Mouse (Mus musculus): ENCODE measurements around the gene Gcnt2. TPM values are rescaled to one million over a fixed set of nuclear protein-coding genes. Genes with fewer than 3 reads are reported as not detected.
"Not testable (repeated sequence)": the region's sequence is repeated elsewhere in the genome, so short reads cannot be mapped to it uniquely, and the experiment has no call there.

The Gcnt2 gene
- polyA plus RNA-seq, 1 experiment from 2014 or later = 7.4 TPM

DNA sequence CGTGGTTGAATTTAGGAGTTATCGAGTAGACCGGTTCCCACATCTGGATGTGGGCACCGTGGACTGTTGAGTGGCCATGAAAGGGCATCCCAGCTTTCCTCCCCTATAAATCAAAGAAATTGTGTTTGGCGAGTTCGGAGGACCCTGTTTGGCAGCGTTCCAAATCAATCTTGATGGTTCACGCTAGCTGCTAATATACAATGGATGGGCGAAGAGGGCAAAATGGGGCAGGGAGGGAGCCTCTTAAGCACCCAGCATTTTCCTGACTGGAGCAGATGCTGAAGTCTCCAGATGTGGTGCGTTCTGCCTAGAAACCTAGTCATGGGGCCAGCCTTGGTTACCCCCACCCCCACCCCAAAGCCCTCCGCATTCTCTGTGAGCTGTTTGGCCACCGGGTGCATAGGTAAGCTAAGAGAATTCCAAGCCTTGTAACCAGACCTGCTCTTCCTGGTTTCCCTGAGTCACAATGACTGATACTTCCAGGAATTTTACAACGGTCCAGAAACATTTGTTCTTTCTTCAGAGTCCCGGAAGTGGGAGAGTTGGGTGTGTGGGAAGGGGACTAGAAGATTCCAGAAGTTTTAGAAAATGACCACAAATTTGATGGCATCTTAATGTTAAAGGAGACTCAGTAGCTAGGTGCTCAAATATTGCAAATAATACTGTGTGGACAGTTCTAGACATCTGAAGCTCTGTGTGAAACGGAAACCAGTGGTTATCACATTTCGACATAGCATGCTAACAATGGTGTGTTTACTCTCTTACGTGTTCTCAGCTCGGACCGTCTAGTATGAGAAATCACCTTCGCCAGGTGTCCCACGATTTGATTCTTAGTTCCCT lies 57.0 kb downstream of the Gcnt2 start:
- ATAC-seq (ENCODE audit: low FRiP score) (0 out of 2 replicates have a peak, but pooled peaks have one; percentile 26), DNase-seq (ENCODE audit: low spot score) (peak; percentile 44)
- Histone ChIP-seq H3K4me3 (ENCODE audit: low read depth, low read length) (peak overlapping the region; percentile 45; the same call in 1 of the 2 replicates), H3K27me3 (ENCODE audit: control insufficient read depth, insufficient read depth, low read length) (peaks cover 7% of the 10 kb centered on the region), H3K9me3 (ENCODE audit: control insufficient read depth, low read length) (no peaks in the 10 kb centered on the region), H3K4me1 (replicated peaks; ENCODE audit: control insufficient read depth, insufficient read depth, low read length) (peaks cover 4% of the 10 kb centered on the region; the same call in 1 of the 2 replicates), H3K36me3 (ENCODE audit: control insufficient read depth, insufficient read depth, low read length) (no peaks in the 10 kb centered on the region), H3K4me2 (replicated peaks; ENCODE audit: low read depth, low read length) (peak overlapping the region; percentile 92), H3K9ac (ENCODE audit: low read depth, low read length) (peak overlapping the region; percentile 5; the same call in 1 of the 2 replicates), H3K27ac (ENCODE audit: low read depth, low read length) (no peak overlapping the region)
- WGBS = 3% methylated on average over 21 of the region's 21 CpGs

DNA sequence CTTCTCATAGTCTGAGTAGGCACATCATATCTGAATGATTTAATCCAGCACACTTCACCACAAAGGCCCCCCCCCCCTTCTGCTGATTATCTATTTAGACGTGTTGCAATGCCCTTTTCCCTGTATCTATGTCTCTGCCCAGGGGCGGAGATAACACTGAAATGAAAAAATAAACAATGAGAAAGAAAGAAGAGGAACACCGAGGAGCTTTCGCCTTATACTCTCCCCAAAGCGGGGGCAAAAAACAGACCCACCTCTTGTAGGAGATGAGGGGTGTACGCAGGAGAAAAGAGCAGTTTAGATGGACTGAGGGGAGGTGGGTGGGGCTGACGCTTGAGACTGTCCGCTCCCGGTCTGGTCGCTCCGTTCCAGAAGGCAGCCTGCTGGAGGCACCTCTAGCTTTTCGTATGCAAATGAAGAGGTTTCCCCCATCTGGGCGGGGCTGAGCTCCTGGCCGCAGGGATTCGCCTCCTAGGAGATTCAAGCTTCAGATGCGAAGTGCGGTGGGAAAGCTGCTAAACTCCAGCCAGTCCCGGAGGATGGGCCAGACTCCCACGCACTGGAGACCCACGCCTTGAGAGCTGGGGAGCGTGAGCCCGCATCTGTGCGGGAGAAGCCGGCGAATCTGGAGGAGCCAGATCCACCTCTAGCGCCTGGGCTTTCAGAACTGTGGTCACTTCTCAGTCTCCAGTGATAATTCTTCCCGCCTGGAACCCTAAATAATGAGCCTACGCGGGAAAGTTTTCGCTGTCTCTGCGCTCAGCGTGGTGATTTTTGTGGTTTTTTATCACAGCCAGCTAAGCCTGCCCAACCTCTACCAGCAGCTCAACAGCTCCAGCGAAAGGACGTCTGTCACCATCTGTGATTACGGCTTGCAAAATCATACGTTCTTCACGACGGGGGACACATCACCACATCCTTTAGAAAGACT lies 57.9 kb downstream of the Gcnt2 start:
- DNase-seq (ENCODE audit: low spot score) (peak; percentile 81), ATAC-seq (ENCODE audit: low FRiP score) (peak; percentile 89)
- Histone ChIP-seq H3K9ac (ENCODE audit: low read depth, low read length) (peak overlapping the region; percentile 59), H3K36me3 (ENCODE audit: control insufficient read depth, insufficient read depth, low read length) (no peaks in the 10 kb centered on the region), H3K4me3 (ENCODE audit: low read depth, low read length) (peak overlapping the region; percentile 45), H3K9me3 (ENCODE audit: control insufficient read depth, low read length) (no peaks in the 10 kb centered on the region), H3K27me3 (ENCODE audit: control insufficient read depth, insufficient read depth, low read length) (peaks cover 7% of the 10 kb centered on the region), H3K4me2 (replicated peaks; ENCODE audit: low read depth, low read length) (peak overlapping the region; percentile 92), H3K4me1 (replicated peaks; ENCODE audit: control insufficient read depth, insufficient read depth, low read length) (peaks cover 4% of the 10 kb centered on the region; the same call in 1 of the 2 replicates), H3K27ac (ENCODE audit: low read depth, low read length) (no peak overlapping the region)
- WGBS = under 1% methylated on average over 38 of the region's 38 CpGs

DNA sequence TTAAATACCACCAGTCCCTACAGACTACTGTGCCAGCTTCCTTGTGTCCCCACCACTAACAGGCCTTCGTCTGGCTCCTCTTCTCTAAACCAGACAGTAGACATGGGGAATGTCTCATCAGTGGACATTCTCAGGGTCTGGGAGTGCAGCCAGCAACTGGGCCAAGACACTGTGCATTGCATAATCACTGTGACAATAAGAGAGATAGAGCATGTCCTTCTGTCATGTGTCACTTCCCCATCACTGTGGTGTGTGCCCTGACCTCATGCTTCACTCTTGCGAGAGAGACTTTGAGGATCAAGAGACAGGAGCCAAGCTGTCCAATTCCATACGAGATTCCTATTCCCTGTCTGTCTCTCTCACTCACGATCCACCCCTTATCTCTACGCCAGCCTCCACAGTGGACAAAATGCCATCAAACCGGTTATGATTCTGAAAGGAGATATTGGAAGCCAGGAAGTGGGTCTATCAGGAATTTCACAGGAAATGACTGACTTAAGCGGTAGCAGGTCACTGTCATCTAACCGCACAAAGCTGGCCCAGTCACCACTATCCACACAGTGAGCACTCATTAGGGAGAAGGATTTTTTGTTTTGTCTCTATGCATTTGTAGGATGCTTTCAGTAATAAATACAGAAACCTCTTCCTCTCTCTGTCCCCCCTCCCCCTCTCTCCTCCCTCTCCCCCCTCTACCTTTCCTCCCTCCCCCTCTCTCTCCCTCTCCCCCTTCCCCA lies 61.9 kb downstream of the Gcnt2 start:
- Histone ChIP-seq H3K9ac (ENCODE audit: low read depth, low read length) (no peak overlapping the region), H3K4me1 (replicated peaks; ENCODE audit: control insufficient read depth, insufficient read depth, low read length) (peaks cover 2% of the 10 kb centered on the region; the same call in 1 of the 2 replicates), H3K4me3 (ENCODE audit: low read depth, low read length) (no peak overlapping the region), H3K27ac (ENCODE audit: low read depth, low read length) (no peak overlapping the region), H3K4me2 (replicated peaks; ENCODE audit: low read depth, low read length) (no peak overlapping the region), H3K9me3 (ENCODE audit: control insufficient read depth, low read length) (no peaks in the 10 kb centered on the region), H3K27me3 (ENCODE audit: control insufficient read depth, insufficient read depth, low read length) (peaks cover 7% of the 10 kb centered on the region), H3K36me3 (ENCODE audit: control insufficient read depth, insufficient read depth, low read length) (no peaks in the 10 kb centered on the region)
- DNase-seq (ENCODE audit: low spot score) (no peak), ATAC-seq (ENCODE audit: low FRiP score) (no peak)
- 79% methylated on average over 8 of the region's 8 CpGs for WGBS

DNA sequence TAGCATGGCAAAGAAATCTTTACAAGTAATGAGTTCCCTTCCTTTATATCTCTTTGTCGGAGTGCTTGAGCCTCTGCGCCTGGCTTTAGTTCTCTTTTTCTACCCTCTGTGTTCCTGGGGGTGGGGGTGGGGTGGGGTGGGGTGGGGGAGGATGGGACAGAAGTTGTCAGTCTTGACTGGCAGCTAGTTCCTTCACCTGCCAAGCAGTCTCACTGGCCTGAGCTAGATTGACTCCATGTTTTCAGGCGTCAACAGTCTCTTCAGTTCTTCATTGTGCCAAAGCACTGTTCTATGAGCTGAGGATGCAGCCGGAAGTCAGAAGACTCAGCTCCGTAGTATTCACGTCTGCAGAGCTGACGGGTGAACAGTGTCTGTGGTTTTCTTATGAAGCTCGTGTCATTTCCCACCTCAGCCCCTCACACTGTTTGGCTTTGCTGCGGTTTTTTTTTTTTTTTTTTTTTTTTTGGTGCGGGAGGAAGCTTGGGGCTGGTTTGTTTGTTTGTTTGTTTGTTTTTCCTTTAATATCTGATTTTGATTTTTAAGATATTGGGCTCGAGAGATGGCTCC lies 62.8 kb downstream of the Gcnt2 start:
- DNase-seq (ENCODE audit: low spot score) (no peak), ATAC-seq (ENCODE audit: low FRiP score) (no peak)
- H3K9ac ChIP-seq (ENCODE audit: low read depth, low read length) = no peak overlapping the region
- H3K4me1 ChIP-seq (replicated peaks; ENCODE audit: control insufficient read depth, insufficient read depth, low read length) = no peaks in the 10 kb centered on the region; the same call in 1 of the 2 replicates
- no peak overlapping the region for H3K4me3 ChIP-seq (ENCODE audit: low read depth, low read length)
- no peak overlapping the region for H3K4me2 ChIP-seq (replicated peaks; ENCODE audit: low read depth, low read length)
- no peaks in the 10 kb centered on the region for H3K36me3 ChIP-seq (ENCODE audit: control insufficient read depth, insufficient read depth, low read length)
- WGBS = 88% methylated on average over 11 of the region's 11 CpGs
- H3K27ac ChIP-seq (ENCODE audit: low read depth, low read length) = no peak overlapping the region
- peaks cover 7% of the 10 kb centered on the region for H3K27me3 ChIP-seq (ENCODE audit: control insufficient read depth, insufficient read depth, low read length)
- H3K9me3 ChIP-seq (ENCODE audit: control insufficient read depth, low read length) = no peaks in the 10 kb centered on the region

DNA sequence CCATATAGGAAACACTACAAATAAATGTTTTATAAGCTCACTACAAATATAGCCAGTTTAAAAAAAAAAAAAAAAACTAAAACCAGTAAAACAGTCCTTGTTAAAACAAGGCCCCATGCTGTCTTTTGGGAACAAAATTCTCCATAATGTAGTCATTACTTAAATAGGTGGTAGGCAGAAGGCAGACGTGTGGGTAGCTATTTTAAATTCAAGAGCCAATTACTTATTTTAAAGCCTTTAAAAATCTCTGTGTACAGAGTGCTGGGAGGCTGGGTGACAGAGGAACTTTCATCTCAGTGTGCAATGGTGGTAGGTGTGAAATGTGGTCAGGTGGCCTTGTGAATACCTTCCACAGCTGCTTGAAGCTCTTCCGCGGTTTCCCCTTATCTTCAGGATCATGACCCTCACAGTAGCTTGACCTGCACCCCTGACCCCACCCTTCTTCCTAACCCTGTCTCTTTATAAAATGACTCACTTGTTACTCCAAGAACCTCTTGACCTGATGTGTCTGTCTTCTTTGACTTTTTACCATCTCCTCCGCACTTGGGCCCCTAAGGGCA lies 64.3 kb downstream of the Gcnt2 start:
- WGBS = 69% methylated on average over 4 of the region's 4 CpGs
- no peaks in the 10 kb centered on the region for H3K4me1 ChIP-seq (replicated peaks; ENCODE audit: control insufficient read depth, insufficient read depth, low read length)
- DNase-seq (ENCODE audit: low spot score) (no peak), ATAC-seq (ENCODE audit: low FRiP score) (no peak)
- no peak overlapping the region for H3K4me2 ChIP-seq (replicated peaks; ENCODE audit: low read depth, low read length)
- H3K27me3 ChIP-seq (ENCODE audit: control insufficient read depth, insufficient read depth, low read length) = no peaks in the 10 kb centered on the region
- H3K27ac ChIP-seq (ENCODE audit: low read depth, low read length) = no peak overlapping the region
- H3K36me3 ChIP-seq (ENCODE audit: control insufficient read depth, insufficient read depth, low read length) = no peaks in the 10 kb centered on the region
- H3K9ac ChIP-seq (ENCODE audit: low read depth, low read length) = no peak overlapping the region
- H3K9me3 ChIP-seq (ENCODE audit: control insufficient read depth, low read length) = no peaks in the 10 kb centered on the region
- no peak overlapping the region for H3K4me3 ChIP-seq (ENCODE audit: low read depth, low read length)

DNA sequence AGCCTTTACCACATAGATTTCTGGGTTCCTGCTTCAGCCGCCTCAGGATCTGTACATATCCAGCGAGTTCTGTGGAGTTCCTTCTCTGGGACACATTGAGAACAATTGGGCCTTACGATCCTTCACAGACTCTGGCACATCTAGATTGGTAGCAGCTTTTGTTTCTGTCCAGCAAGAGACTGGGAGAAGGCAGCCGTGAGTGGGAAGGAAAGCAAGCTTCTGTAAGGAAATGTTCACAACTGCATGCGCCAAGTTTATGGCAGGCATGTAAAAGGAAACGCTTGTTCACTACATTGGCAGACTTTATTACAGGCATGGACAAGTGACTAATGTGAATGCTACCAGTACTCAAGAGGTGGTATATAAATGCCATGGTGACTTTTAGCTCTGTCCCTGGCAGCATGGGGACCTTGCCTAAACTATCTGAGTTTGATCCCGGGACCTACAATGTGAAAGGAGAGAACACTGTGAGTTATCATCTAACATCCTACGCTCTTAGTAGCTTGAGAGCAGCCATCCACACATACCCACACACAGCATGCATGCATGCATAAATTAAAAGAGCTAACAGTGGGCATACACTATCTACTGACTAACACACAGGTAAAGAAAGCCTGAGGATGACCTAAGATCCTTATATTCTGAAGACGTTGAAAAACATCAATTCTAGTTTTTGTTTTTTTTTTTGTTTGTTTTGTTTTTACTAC lies 68.8 kb downstream of the Gcnt2 start:
- Histone ChIP-seq H3K4me3 (ENCODE audit: low read depth, low read length) (no peak overlapping the region), H3K9me3 (ENCODE audit: control insufficient read depth, low read length) (no peaks in the 10 kb centered on the region), H3K4me1 (replicated peaks; ENCODE audit: control insufficient read depth, insufficient read depth, low read length) (no peaks in the 10 kb centered on the region), H3K9ac (ENCODE audit: low read depth, low read length) (no peak overlapping the region), H3K27me3 (ENCODE audit: control insufficient read depth, insufficient read depth, low read length) (no peaks in the 10 kb centered on the region), H3K4me2 (replicated peaks; ENCODE audit: low read depth, low read length) (no peak overlapping the region), H3K36me3 (ENCODE audit: control insufficient read depth, insufficient read depth, low read length) (no peaks in the 10 kb centered on the region), H3K27ac (ENCODE audit: low read depth, low read length) (no peak overlapping the region)
- DNase-seq (ENCODE audit: low spot score) (no peak), ATAC-seq (ENCODE audit: low FRiP score) (no peak)
- WGBS = 80% methylated on average over 9 of the region's 9 CpGs

DNA sequence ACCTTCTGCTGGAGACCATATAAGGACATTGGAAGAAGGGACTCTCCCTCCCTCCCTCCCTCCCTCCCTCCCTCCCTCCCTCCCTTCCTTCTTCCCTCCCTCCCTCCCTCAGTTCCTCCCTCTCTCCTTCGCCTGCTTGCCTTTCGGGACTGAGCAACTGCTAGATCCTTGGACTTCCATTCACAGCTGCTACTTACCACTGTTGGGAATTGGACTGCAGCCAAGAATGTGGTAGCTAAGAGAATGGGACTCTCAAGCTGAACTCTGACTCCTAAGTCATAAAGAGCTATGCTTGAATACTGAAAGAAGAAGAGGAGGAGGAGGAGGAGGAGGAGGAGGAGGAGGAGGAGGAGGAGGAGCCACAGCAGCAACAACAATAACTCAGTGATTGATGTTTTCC lies 72.3 kb downstream of the Gcnt2 start:
- not testable (repeated sequence) for H3K9ac ChIP-seq (ENCODE audit: low read depth, low read length); H3K4me1 ChIP-seq (replicated peaks; ENCODE audit: control insufficient read depth, insufficient read depth, low read length); H3K36me3 ChIP-seq (ENCODE audit: control insufficient read depth, insufficient read depth, low read length); H3K27me3 ChIP-seq (ENCODE audit: control insufficient read depth, insufficient read depth, low read length); H3K9me3 ChIP-seq (ENCODE audit: control insufficient read depth, low read length); H3K27ac ChIP-seq (ENCODE audit: low read depth, low read length); H3K4me3 ChIP-seq (ENCODE audit: low read depth, low read length); H3K4me2 ChIP-seq (replicated peaks; ENCODE audit: low read depth, low read length); ATAC-seq (ENCODE audit: low FRiP score)
- no CpG with 5 or more reads among the region's 2 CpGs for WGBS
- peak; percentile 43 for DNase-seq (ENCODE audit: low spot score)

Data from hindbrain, embryonic 11.5 days (tissue).